Mouse (Mus musculus) effector memory CD4-positive, alpha-beta T cell, adult 5 months (primary cell): ENCODE data around the gene Defb30. TPM values are rescaled to one million over a fixed set of nuclear protein-coding genes. Genes with fewer than 3 reads are reported as not detected.

ENCODE experiments used
- polyA plus RNA-seq: library from polyadenylated mRNA; unstranded; fragments of 100-300 nt; shearing (Covaris generic); gene quantifications from one replicate; pipeline ENCODE4 v1.2.1, GENCODE M21; 2017

Defb30 gene
- polyA plus RNA-seq, result not detected

GRCm38 (mm10) chr14:63049910-63050370 lies at the start of gene Defb30:
Gene Defb30 (minus strand): TSS chr14:63049960.

GRCm38 (mm10) chr14:63046691-63047090 lies 3.1 kb downstream of the Defb30 start, which contains the start of gene Defb42:
Gene Defb42 (plus strand): TSS chr14:63046991.

GRCm38 (mm10) chr14:63011471-63011870 lies 38.3 kb downstream of the Defb30 start, which contains the start of gene Defb43:
Gene Defb43 (plus strand): TSS chr14:63011771.

GRCm38 (mm10) chr14:62997777-62998176 lies 52.0 kb downstream of the Defb30 start, which contains the start of gene Defb47:
Gene Defb47 (plus strand): TSS chr14:62998077.

GRCm38 (mm10) chr14:62984410-62984809 lies 65.3 kb downstream of the Defb30 start, which contains the start of gene Defb48:
Gene Defb48 (minus strand): TSS chr14:62984510.

Other genes with a start within 250 kb of the Defb30 start
- 21.5 TPM for gene Wdfy2, start 212.3 kb downstream of the Defb30 start, polyA plus RNA-seq
- not detected for gene Defb48, start 65.5 kb downstream of the Defb30 start, polyA plus RNA-seq
- gene Defb47, start 51.9 kb downstream of the Defb30 start, polyA plus RNA-seq, result not detected
- gene Defb43, start 38.2 kb downstream of the Defb30 start, polyA plus RNA-seq, result not detected
- gene Defb42, start 3.0 kb downstream of the Defb30 start, polyA plus RNA-seq, result not detected